Comparison of ENCODE assay signal across 8 mouse cellular contexts in genomic region chr16:33684703-33685701, GRCm38 (mm10). TPM values are rescaled to one million over a fixed set of nuclear protein-coding genes. Genes with fewer than 3 reads are reported as not detected.
DNase-seq lines count a peak whose midpoint lies in the region; ATAC-seq and TF ChIP-seq lines count a peak whose summit lies in the region.

No protein-coding gene starts in this region.

- H3K36me3 ChIP-seq in MEL (ENCODE audit: control insufficient read depth in 1 of 2, insufficient read depth in 2 of 2, low read length in 2 of 2) = peaks cover 0 to 9% of the 10 kb centered on the region in 2 experiments; a peak in 2 of 4 replicates
- no peaks in the 10 kb centered on the region for H3K36me3 ChIP-seq in embryonic facial prominence, embryonic 15.5 days
- H3K36me3 ChIP-seq in hindbrain, embryonic 16.5 days (ENCODE audit: control insufficient read depth, insufficient read depth, low read length) = no peaks in the 10 kb centered on the region

- DNase-seq in cerebellum, adult 18-20 months = peak; percentile 39 to 57
- DNase-seq in cerebellum, adult 8-10 months = no peak
- DNase-seq in MEL (ENCODE audit: low read depth, low spot score) = peak; percentile 71
- DNase-seq in thymus, postnatal 0 days (ENCODE audit: low spot score) = peak; percentile 28
- no peak for DNase-seq in right cerebral cortex, postnatal 36 days (ENCODE audit: low spot score in 2 of 2)

- peak overlapping the region; percentile 93 for H3K9ac ChIP-seq in MEL (ENCODE audit: control insufficient read depth, low read depth, low read length, poor library complexity, severe bottlenecking)
- H3K9ac ChIP-seq in embryonic facial prominence, embryonic 15.5 days = peak overlapping the region; percentile 87
- H3K9ac ChIP-seq in hindbrain, embryonic 16.5 days (ENCODE audit: low read depth, low read length) = peak overlapping the region; percentile 88

- no peaks in the 10 kb centered on the region for H3K9me3 ChIP-seq in MEL (replicated peaks; ENCODE audit: insufficient read depth, low read length)
- no peaks in the 10 kb centered on the region for H3K9me3 ChIP-seq in embryonic facial prominence, embryonic 15.5 days (replicated peaks)
- H3K9me3 ChIP-seq in hindbrain, embryonic 16.5 days (ENCODE audit: control insufficient read depth, low read length) = no peaks in the 10 kb centered on the region

- 1% methylated on average over 45 of the region's 46 CpGs for WGBS in embryonic facial prominence, embryonic 15.5 days
- WGBS in hindbrain, embryonic 16.5 days = 1% methylated on average over 46 of the region's 46 CpGs

- H3K27me3 ChIP-seq in MEL (ENCODE audit: control insufficient read depth in 1 of 2, insufficient read depth in 2 of 2, low read length in 2 of 2) = no peaks in the 10 kb centered on the region
- H3K27me3 ChIP-seq in embryonic facial prominence, embryonic 15.5 days = no peaks in the 10 kb centered on the region
- no peaks in the 10 kb centered on the region for H3K27me3 ChIP-seq in hindbrain, embryonic 16.5 days (replicated peaks; ENCODE audit: control insufficient read depth, insufficient read depth, low read length)

- no peak for TF ChIP-seq CTCF in MEL (IDR thresholded peaks at IDR 0.05 in 2 of 3, conservative IDR thresholded peaks at IDR 0.05 in 1 of 3; ENCODE audit: control insufficient read depth in 1 of 3, insufficient read depth in 1 of 3, low read depth in 2 of 3, low read length in 3 of 3, poor library complexity in 1 of 3, severe bottlenecking in 1 of 3)

- peak overlapping the region; percentile 90 for H3K4me2 ChIP-seq in embryonic facial prominence, embryonic 15.5 days (replicated peaks)
- H3K4me2 ChIP-seq in hindbrain, embryonic 16.5 days (ENCODE audit: low read length) = peak overlapping the region; percentile 97

- H3K79me2 ChIP-seq in MEL (ENCODE audit: control insufficient read depth, insufficient read depth, low read length, poor library complexity) = peaks cover 14% of the 10 kb centered on the region

- no peak for TF ChIP-seq RAD21 in MEL (IDR thresholded peaks at IDR 0.05; ENCODE audit: low read depth, low read length)

- TF ChIP-seq EP300 in MEL (IDR thresholded peaks at IDR 0.05; ENCODE audit: low read depth in 1 of 2, low read length in 2 of 2) = no peak

- TF ChIP-seq POLR2A in MEL (IDR thresholded peaks at IDR 0.05; ENCODE audit: control insufficient read depth in 1 of 2, insufficient read depth in 1 of 2, low read depth in 1 of 2, low read length in 2 of 2, poor library complexity in 1 of 2) = no peak; a peak in 1 of 4 replicates

- H3K4me3 ChIP-seq in MEL (ENCODE audit: control insufficient read depth in 1 of 2, insufficient read depth in 1 of 2, low read depth in 2 of 2, low read length in 2 of 2) = peak overlapping the region; percentile 67 to 98
- peak overlapping the region; percentile 81 for H3K4me3 ChIP-seq in embryonic facial prominence, embryonic 15.5 days (replicated peaks)
- H3K4me3 ChIP-seq in hindbrain, embryonic 16.5 days (ENCODE audit: low read length) = peak overlapping the region; percentile 79

- ATAC-seq in embryonic facial prominence, embryonic 15.5 days (ENCODE audit: insufficient number of reproducible peaks, low FRiP score, low TSS enrichment, low read depth) = no peak
- ATAC-seq in hindbrain, embryonic 16.5 days = peak; percentile 50
- peak; percentile 34 for ATAC-seq in megakaryocyte, adult 5-6 weeks (ENCODE audit: poor library complexity, severe bottlenecking)

- H3K27ac ChIP-seq in MEL (ENCODE audit: control insufficient read depth, low read depth, low read length) = peak overlapping the region; percentile 43
- peak overlapping the region; percentile 87 for H3K27ac ChIP-seq in embryonic facial prominence, embryonic 15.5 days (replicated peaks)
- H3K27ac ChIP-seq in hindbrain, embryonic 16.5 days (ENCODE audit: low read depth, low read length) = peak overlapping the region; percentile 57

- H3K4me1 ChIP-seq in MEL (ENCODE audit: control insufficient read depth in 1 of 2, insufficient read depth in 2 of 2, low read length in 2 of 2) = peaks cover 0 to 16% of the 10 kb centered on the region in 2 experiments; a peak in 3 of 4 replicates
- H3K4me1 ChIP-seq in embryonic facial prominence, embryonic 15.5 days = peaks cover 44% of the 10 kb centered on the region
- peaks cover 14% of the 10 kb centered on the region for H3K4me1 ChIP-seq in hindbrain, embryonic 16.5 days (ENCODE audit: control insufficient read depth, insufficient read depth, low read depth, low read length)

TF ChIP-seq in MEL, 35 proteins besides CTCF, POLR2A, EP300 and RAD21:
- TF ChIP-seq UBTF (IDR thresholded peaks at IDR 0.05; ENCODE audit: borderline replicate concordance, insufficient read depth, low read depth, low read length) (0 out of 2 replicates have a peak, but pooled peaks have one; percentile 28), TCF12 (IDR thresholded peaks at IDR 0.05; ENCODE audit: low read depth, low read length) (no peak), SIN3A (IDR thresholded peaks at IDR 0.05; ENCODE audit: low read length) (peak; percentile 48), ETS1 (IDR thresholded peaks at IDR 0.05; ENCODE audit: low read depth, low read length) (0 out of 2 replicates have a peak, but pooled peaks have one; percentile 13)

RNA-seq across cellular contexts. Expression of gene Heg1, which starts 0.8 kb away (rescaled TPM):
- 4.1 and 4.5 TPM in 2 replicates for total RNA-seq in MEL (2012; rRNA removed)
- 10 to 100 TPM in 1 of 2 experiments, 1 to 10 TPM in 1; 6.9 to 72.0 TPM for polyA plus RNA-seq in MEL (2012; ENCODE audit: insufficient read depth in 1 of 2, insufficient read length in 2 of 2, low read depth in 1 of 2, low replicate concordance in 2 of 2, missing spikeins in 1 of 2)
- 19.5 and 20.4 TPM in 2 replicates for polyA plus RNA-seq in embryonic facial prominence, embryonic 15.5 days (2015; fragmentation: Nextera tagmentation; extraction: Ambion mirVana)
- 7.2 and 10.0 TPM in 2 replicates for polyA plus RNA-seq in hindbrain, embryonic 16.5 days (2015; fragmentation: Nextera tagmentation; extraction: Ambion mirVana)
- 21.0 and 21.5 TPM in 2 replicates for total RNA-seq in megakaryocyte, adult 5-6 weeks (2015)
- 10.7 and 12.0 TPM in 2 replicates for total RNA-seq in megakaryocyte, adult 5-6 weeks (2017)
- polyA plus RNA-seq in thymus, postnatal 0 days (2015; fragmentation: Nextera tagmentation; extraction: Ambion mirVana) = 15.3 and 17.1 TPM in 2 replicates

Comparison
In these comparisons a context has a peak if more than half of its experiments do, and no peak if none do; other contexts are left out.
1. DNase-seq: peak in cerebellum, adult 18-20 months (2 of 2), MEL (single experiment) and thymus, postnatal 0 days (single experiment); none in cerebellum, adult 8-10 months (single experiment) and right cerebral cortex, postnatal 36 days (0 of 2).
2. Peak in every context shown above with its lines, with median percentiles within 50 percentile points of each other: H3K27ac ChIP-seq, H3K4me3 ChIP-seq and H3K9ac ChIP-seq.